Mouse (Mus musculus) layer of hippocampus, postnatal 14 days (tissue): ENCODE measurements around the gene Slc9a9. TPM values are rescaled to one million over a fixed set of nuclear protein-coding genes. Genes with fewer than 3 reads are reported as not detected.

Experiments
- DNase-seq, 2 experiments: peaks; one replicate each; pipeline ENCODE4 v3.0.0; 2021 to 2022; ENCODE audit warnings: low spot score in 2 of 2, mixed read lengths in 1 of 2
- total RNA-seq, 2 experiments: library from RNA; stranded (reverse); gene quantifications; 2 replicates each; pipeline ENCODE4 v1.2.3; 2021

Gene Slc9a9
- total RNA-seq, 2 experiments from 2014 or later = 15.2 to 15.6 TPM

- DNase-seq = no peak
Measured at GRCm38 (mm10) chr9:94833836-94834235, 164.1 kb downstream of the Slc9a9 start.

GRCm38 (mm10) chr9:94837384-94837783, 167.7 kb downstream of the Slc9a9 start:
- DNase-seq = no peak

GRCm38 (mm10) chr9:94838479-94839031, 168.8 kb downstream of the Slc9a9 start:
- no peak for DNase-seq

GRCm38 (mm10) chr9:94839204-94839603, 169.5 kb downstream of the Slc9a9 start:
- DNase-seq = peak in 1 of 2 experiments; percentile 21

- DNase-seq = no peak
Measured at GRCm38 (mm10) chr9:94840398-94840797, 170.7 kb downstream of the Slc9a9 start.

- no peak for DNase-seq
Measured at GRCm38 (mm10) chr9:94840972-94841371, 171.3 kb downstream of the Slc9a9 start.

- DNase-seq = no peak
Measured at GRCm38 (mm10) chr9:94844176-94844575, 174.5 kb downstream of the Slc9a9 start.

GRCm38 (mm10) chr9:94847624-94848023, 177.9 kb downstream of the Slc9a9 start:
- DNase-seq = no peak

GRCm38 (mm10) chr9:94851550-94851949, 181.8 kb downstream of the Slc9a9 start:
- DNase-seq = no peak

GRCm38 (mm10) chr9:94856093-94856492, 186.4 kb downstream of the Slc9a9 start:
- no peak for DNase-seq

- no peak for DNase-seq
Measured at GRCm38 (mm10) chr9:94868557-94868956, 198.8 kb downstream of the Slc9a9 start.

GRCm38 (mm10) chr9:94869023-94869799, 199.5 kb downstream of the Slc9a9 start:
- no peak for DNase-seq

GRCm38 (mm10) chr9:94882517-94882916, 212.8 kb downstream of the Slc9a9 start:
- DNase-seq = no peak

- DNase-seq = no peak
Measured at GRCm38 (mm10) chr9:94883435-94883834, 213.7 kb downstream of the Slc9a9 start.

- no peak for DNase-seq
Measured at GRCm38 (mm10) chr9:94885151-94885550, 215.4 kb downstream of the Slc9a9 start.

- DNase-seq = no peak
Measured at GRCm38 (mm10) chr9:94889647-94890046, 219.9 kb downstream of the Slc9a9 start.

GRCm38 (mm10) chr9:94895882-94896281, 226.2 kb downstream of the Slc9a9 start:
- DNase-seq = no peak

GRCm38 (mm10) chr9:94904180-94904579, 234.5 kb downstream of the Slc9a9 start:
- DNase-seq = no peak

GRCm38 (mm10) chr9:94907020-94907610, 237.4 kb downstream of the Slc9a9 start:
- DNase-seq = no peak

GRCm38 (mm10) chr9:94912071-94912470, 242.4 kb downstream of the Slc9a9 start:
- no peak for DNase-seq

- no peak for DNase-seq
Measured at GRCm38 (mm10) chr9:94922062-94922461, 252.4 kb downstream of the Slc9a9 start.

GRCm38 (mm10) chr9:94925845-94926244, 256.1 kb downstream of the Slc9a9 start:
- DNase-seq = peak in 1 of 2 experiments; percentile 59
